Mouse (Mus musculus) splenic B cell, adult 2 months (primary cell): Measurements from ENCODE around the gene Lefty2.
"Not testable (repeated sequence)": the region's sequence is repeated elsewhere in the genome, so short reads cannot be mapped to it uniquely, and the experiment has no call there.

Experiments
- DNase-seq: peaks from one replicate; pipeline ENCODE4 v3.0.0-alpha.2; 2011; ENCODE audit warnings: low read depth, low spot score
- H3K27me3 ChIP-seq: 2 replicates; pipeline ENCODE4 v1.6.1; 2012; ENCODE audit warnings: mild to moderate bottlenecking, low read length, moderate library complexity, mixed read lengths; ENCODE audit not compliant: control insufficient read depth, poor library complexity, insufficient read depth, severe bottlenecking
- H3K36me3 ChIP-seq: 2 replicates; pipeline ENCODE4 v1.6.1; 2012; ENCODE audit warnings: mild to moderate bottlenecking, low read length, moderate library complexity, mixed read lengths; ENCODE audit not compliant: control insufficient read depth, poor library complexity, insufficient read depth, severe bottlenecking

Gene Lefty2

DNA sequence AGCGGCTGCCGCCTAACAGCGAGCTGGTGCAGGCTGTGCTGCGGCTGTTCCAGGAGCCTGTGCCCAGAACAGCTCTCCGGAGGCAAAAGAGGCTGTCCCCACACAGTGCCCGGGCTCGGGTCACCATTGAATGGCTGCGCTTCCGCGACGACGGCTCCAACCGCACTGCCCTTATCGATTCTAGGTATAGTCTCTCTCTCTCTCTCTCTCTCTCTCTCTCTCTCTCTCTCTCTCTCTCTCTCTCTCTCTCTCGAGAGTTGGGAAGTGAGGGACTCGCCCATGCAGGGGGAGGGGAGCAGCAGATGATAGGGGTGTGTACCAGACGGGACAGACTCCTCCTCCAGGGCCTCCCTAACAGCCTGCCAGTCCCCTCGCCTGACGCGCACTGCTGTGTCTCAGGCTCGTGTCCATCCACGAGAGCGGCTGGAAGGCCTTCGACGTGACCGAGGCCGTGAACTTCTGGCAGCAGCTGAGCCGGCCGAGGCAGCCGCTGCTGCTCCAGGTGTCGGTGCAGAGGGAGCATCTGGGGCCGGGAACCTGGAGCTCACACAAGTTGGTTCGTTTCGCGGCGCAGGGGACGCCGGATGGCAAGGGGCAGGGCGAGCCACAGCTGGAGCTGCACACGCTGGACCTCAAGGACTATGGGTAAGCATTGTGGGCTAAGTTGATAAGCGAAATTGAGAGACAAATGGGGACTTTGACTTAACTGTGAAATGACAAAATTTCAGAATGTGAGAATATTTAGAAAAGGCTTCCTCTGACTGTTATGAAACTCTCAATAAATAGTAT, 43.9 kb downstream of the Lefty2 start:
- peak; percentile 32 for DNase-seq
- not testable (repeated sequence) for H3K36me3 ChIP-seq, H3K27me3 ChIP-seq

GRCm38 (mm10) chr1:180937631-180938030, 44.7 kb downstream of the Lefty2 start:
- H3K27me3 ChIP-seq, DNase-seq, H3K36me3 ChIP-seq: not testable (repeated sequence)

DNA sequence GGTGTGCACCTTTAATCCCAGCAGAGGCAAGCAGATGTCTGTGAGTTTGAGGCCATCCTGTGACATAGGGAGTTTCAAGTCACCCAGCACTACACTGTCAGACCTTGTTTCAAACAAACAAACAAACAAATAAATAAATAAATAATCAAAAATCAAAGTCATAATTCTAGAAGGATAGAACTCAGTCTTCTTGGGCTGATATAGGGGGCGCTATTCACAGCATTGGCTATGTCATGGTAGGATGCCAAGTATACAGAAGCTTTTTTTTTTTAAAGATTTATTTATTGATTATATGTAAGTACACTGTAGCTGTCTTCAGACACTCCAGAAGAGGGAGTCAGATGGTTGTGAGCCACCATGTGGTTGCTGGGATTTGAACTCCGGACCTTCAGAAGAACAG, 45.9 kb downstream of the Lefty2 start:
- not testable (repeated sequence) for H3K36me3 ChIP-seq, H3K27me3 ChIP-seq
- DNase-seq = peak; percentile 41

- DNase-seq = no peak
- no peaks in the 10 kb centered on the region for H3K27me3 ChIP-seq
- no peaks in the 10 kb centered on the region for H3K36me3 ChIP-seq
Measured at GRCm38 (mm10) chr1:180940776-180941460, 48.0 kb downstream of the Lefty2 start.

DNA sequence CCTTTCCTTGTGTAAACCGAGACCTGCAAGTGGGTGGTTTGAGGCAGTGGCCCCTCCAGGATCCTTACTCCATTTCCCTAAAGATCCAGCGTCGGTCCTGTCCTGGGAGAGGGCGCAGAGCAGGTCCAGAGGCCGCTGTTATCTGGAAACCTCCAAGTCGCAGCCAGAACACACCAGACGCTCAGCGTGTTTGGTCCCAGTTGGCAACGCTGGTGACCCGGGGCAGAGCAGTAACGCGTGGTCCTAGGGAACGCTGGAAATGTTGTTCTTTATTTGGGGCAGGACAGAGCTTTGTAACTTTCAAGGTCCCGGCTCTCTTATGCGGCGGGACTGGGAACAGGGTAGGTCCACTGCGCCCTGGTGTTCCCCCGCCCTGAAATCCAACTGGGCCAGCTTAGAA, 48.8 kb downstream of the Lefty2 start:
- H3K27me3 ChIP-seq = no peaks in the 10 kb centered on the region
- DNase-seq = no peak
- H3K36me3 ChIP-seq = no peaks in the 10 kb centered on the region

- Histone ChIP-seq H3K27me3 (no peaks in the 10 kb centered on the region), H3K36me3 (peaks cover 3% of the 10 kb centered on the region; the same call in 1 of the 2 replicates)
- DNase-seq = peak; percentile 83
Measured at GRCm38 (mm10) chr1:180942166-180943031, 49.5 kb downstream of the Lefty2 start, which contains the start of gene Tmem63a. Gene Tmem63a (plus strand): TSS chr1:180942344.

DNA sequence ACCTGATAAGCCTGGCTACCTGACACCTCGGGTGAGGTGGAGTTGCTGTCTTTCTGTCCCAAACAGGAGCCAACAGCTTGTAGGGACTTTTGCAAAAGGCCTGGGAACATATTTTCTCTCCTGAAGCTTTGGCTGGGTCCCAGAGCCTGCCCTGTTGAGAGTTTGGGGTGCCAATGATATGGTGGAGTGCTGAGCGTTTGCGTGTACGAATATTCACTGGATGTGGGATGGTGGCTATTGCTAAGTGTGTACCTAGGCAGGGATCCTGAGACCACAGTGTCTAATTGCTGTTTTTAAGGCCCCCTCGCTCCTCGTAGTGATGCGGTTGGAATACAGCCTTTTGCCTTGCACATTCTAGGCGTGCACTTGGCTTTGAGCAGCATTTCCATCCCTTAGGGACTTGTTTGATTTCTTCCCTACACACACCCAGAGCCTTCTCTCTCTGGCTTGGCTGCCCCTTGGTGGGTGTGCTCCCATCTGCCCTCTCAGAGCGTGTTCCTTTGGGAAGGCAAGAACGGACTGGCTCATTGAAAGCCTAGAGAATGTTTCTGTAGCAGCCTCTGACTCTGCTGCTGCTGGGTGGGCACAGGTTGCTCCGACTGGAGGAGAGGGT, 50.2 kb downstream of the Lefty2 start:
- H3K36me3 ChIP-seq = peaks cover 3% of the 10 kb centered on the region; the same call in 1 of the 2 replicates

DNA sequence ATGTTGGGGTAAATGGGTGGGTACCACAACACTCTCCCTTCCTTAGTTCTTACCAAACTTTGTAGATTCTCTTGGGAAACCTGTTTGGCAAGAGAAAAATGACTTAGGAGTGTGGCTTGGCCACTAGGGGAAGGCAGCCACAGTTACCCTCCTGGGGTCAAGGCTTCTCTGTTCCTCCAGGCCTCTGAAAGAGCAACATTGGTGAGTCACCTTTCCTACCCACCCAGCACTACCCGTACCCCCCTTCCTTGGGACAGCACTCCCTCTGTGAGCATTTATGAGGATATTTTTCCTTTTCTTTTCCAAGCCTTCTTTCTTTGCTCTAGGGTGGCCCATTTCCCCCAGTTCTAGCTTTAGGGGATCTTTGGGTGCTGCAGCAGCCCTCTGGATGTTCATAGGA, 51.0 kb downstream of the Lefty2 start:
- DNase-seq = no peak
- Histone ChIP-seq H3K36me3 (peaks cover 4% of the 10 kb centered on the region; the same call in 1 of the 2 replicates), H3K27me3 (no peaks in the 10 kb centered on the region)

More for the DNA sequence above, 50.2 kb downstream of the Lefty2 start:
- H3K27me3 ChIP-seq = no peaks in the 10 kb centered on the region
- DNase-seq = no peak

DNA sequence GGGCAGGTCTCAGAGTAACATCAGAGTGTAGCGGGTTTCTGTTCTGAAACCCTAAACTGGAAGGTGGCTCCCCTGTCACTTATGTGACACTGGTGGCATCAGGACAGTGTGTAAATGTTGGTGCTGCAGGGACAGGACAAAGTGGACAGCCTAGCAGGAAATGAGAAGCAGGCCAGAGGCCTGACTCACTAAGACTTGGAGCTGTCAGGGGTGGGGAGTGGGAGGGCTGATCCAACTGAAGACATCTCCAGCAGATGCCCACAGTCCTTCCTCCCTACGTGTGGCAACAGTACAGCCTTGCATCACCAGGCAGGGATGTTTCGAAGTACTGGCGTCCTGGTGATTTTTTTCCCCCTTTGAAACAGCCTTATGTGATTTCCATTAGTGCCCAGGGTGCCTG, 51.6 kb downstream of the Lefty2 start:
- Histone ChIP-seq H3K27me3 (no peaks in the 10 kb centered on the region), H3K36me3 (peaks cover 4% of the 10 kb centered on the region; the same call in 1 of the 2 replicates)
- DNase-seq = no peak

DNA sequence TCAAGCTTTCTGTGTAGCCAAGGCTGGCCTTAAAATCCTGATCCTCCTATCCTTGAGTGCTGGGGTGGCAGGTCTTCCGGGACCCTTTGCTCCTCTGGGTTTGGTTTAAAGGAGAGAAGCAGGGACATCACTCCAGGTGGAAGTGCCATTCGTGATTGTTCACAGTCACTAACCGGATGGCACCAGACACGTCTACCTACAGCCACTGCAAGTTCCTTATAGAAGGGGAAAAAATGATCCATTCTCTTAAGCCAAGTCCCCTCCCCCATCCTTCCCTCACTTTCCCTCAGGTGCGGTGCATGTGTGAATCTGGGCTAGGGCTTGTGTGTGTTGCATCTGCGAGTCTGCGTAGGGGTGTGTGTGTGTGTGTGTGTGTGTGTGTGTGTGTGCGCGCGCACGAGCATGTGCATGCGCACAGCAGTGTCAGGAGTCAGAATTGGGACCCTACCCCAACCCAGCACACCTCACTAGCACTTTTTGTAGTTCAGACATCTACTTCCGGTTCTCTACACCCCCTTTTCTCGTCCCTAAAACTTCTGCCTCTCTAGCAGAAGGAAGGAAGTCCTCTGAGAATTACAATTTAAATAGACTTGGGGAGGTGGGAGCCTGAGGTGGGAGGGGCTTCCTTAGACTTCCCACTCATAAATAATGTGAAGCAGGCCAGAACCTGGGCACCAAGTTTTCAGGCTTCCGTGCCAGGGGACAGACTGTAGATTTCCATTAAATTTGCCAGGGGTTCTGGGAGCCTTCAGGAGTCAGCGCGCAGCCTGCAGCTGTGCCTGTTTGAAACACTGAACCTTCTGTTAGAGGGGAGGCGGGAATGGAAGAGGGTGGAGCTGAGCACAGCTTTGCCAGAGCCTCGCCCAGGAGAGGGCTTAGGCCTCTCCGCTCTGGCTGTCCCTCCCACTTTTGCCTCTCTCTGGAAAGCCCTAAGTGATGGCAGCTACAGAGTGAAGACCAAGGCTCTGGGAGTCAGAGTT, 52.4 kb downstream of the Lefty2 start:
- peaks cover 4% of the 10 kb centered on the region; the same call in 1 of the 2 replicates for H3K36me3 ChIP-seq
- no peaks in the 10 kb centered on the region for H3K27me3 ChIP-seq
- DNase-seq = no peak

DNA sequence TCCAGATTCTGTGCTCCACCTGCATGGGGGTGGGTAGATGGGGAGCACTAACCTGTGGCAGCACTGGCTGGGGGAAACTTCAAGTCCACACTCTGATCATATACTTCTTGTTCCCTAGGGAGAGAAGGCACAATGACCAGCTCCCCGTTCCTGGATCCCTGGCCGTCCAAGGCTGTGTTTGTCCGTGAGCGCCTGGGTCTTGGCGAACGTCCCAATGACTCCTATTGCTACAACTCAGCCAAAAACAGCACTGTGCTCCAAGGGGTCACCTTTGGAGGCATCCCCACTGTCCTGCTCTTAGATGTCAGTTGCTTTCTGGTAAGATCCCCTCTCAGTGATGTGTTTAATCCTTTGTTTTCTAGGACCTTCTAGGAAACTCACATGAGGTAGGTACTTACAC, 53.5 kb downstream of the Lefty2 start:
- DNase-seq = no peak
- Histone ChIP-seq H3K27me3 (no peaks in the 10 kb centered on the region), H3K36me3 (peaks cover 4% of the 10 kb centered on the region; the same call in 1 of the 2 replicates)
